Mouse (Mus musculus) small intestine, adult 2 months (tissue): ENCODE results near the gene Gm9970.

Experiments used
- CTCF ChIP-seq: fragments of 200-500 bp; IDR thresholded peaks from 2 replicates; pipeline ENCODE4 v1.5.1; 2012; ENCODE audit warnings: low read depth, mild to moderate bottlenecking, control low read depth, inconsistent platforms, low read length, moderate library complexity, mixed read lengths; ENCODE audit not compliant: insufficient replicate concordance, insufficient read length; ENCODE audit errors: extremely low read depth
- POLR2A ChIP-seq: fragments of 200-500 bp; IDR thresholded peaks from 2 replicates; pipeline ENCODE4 v1.6.1; 2012; ENCODE audit warnings: low read depth, mild to moderate bottlenecking, control low read depth, inconsistent platforms, low read length, moderate library complexity

- TF ChIP-seq POLR2A (no peak), CTCF (no peak)
Observed at GRCm38 (mm10) chr5:31219070-31219469, 22.0 kb downstream of the Gm9970 start.
